Mouse (Mus musculus) spleen, adult 18-20 months (tissue): Measurements from ENCODE around the gene Ctf2.
"Not testable (repeated sequence)": the region's sequence is repeated elsewhere in the genome, so short reads cannot be mapped to it uniquely, and the experiment has no call there.

Experiments used
- DNase-seq, 2 experiments: peaks; one replicate each; pipeline ENCODE4 v3.0.0; 2022; ENCODE audit warnings: mixed read lengths in 2 of 2

The Ctf2 gene

GRCm38 (mm10) chr7:127732066-127732465 is at the start of gene Ctf2:
Gene Ctf2 (minus strand): TSS chr7:127732166.
- not testable (repeated sequence) for DNase-seq

- no peak for DNase-seq
Measured at GRCm38 (mm10) chr7:127778350-127778749, 46.4 kb upstream of the Ctf2 start.

DNA sequence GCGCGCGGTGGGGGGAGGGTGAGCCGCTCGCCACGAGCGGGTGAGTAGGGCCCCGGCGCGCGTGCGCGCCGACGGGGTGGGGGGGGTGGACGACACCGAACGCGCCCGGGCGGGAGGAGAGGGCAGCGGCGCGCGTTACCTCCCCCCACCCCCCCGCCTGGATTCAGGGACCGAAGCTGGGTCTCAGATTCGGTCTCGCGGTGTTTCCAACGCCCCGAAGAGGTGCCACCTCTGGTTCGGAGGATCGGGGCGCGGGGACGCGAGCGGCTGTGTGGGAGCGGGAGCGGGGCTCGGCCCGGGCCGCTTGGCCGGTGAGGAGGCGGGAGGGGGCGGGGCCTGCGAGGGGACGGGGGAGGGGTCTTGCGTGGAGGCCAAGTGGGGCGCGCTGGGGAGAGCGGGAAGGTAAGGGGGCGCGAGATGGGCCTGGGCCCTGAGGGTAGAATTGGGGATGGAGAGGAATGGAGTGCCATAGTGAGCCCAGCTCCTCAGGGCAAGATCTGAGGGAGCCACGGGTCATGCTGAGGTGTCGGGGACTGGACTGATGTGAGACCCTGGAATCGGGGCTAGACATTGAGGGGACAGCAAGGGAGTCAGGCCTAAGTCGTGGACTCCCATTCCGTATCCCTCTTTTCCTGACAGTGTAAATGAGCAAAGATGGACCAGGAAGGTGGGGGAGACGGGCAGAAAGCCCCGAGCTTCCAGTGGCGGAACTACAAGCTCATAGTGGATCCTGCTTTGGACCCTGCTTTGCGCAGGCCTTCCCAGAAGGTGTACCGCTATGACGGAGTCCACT is 45.7 kb upstream of the Ctf2 start:
- peak; percentile 45 to 57 for DNase-seq

- peak; percentile 92 to 95 for DNase-seq
Measured at GRCm38 (mm10) chr7:127776878-127777473, 45.0 kb upstream of the Ctf2 start.

DNA sequence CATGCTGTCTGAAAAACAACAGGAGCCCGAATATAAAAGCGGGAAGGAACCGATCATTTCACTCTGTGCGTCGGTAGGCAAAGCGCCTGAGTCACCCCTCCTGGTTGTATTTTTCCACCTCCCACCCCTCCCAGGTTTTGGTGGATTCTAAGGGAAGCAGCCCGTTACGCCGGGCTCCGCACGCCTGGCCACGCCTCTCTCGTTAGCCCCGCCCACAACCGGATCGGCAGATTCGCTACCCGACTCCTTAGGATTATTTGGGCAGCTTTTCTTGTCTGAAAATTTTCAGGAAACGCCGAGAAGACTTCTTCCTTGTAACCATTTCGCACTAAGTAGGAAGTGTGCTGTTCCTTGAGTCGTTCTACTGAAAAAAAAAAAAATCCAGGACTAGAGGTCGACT is 44.5 kb upstream of the Ctf2 start, which contains the start of gene Setd1a:
Gene Setd1a, plus strand, starts transcription at position 245 of the 400 bp plus-strand sequence.
- DNase-seq, result peak; percentile 71 to 88

- not testable (repeated sequence) for DNase-seq
Measured at GRCm38 (mm10) chr7:127775837-127776236, 43.9 kb upstream of the Ctf2 start.

DNA sequence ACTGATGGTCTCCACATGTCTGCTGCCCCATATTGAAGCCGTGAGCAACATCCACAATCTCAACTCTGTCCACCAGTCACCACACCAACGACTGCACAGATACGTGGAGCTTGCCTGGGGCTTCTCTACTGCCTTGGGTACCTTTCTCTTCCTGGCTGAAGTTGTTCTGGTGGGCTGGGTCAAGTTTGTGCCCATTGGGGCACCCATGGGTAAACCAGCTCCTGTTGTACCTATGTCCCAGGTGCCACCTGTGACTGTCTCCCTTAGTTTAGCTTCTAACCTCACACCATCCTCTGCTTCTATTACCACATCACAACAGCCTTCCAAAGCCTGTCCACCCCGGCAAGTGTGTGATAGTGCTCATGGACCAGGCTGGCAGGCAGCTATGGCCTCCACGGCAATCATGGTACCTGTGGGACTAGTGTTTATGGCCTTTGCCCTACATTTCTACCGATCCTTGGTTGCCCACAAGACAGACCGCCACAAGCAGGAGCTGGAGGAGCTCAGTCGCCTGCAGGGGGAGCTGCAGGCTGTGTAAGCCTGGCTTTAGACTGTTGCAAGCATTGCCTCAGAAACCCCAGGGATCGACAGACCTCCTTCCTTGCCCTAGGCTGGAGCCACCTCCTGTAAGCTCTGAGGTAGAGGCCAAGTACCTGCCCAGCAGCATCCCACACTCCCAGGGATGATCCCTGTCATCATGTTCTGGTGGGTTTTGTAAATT is 41.9 kb upstream of the Ctf2 start:
- DNase-seq, result peak; percentile 52 to 67

DNA sequence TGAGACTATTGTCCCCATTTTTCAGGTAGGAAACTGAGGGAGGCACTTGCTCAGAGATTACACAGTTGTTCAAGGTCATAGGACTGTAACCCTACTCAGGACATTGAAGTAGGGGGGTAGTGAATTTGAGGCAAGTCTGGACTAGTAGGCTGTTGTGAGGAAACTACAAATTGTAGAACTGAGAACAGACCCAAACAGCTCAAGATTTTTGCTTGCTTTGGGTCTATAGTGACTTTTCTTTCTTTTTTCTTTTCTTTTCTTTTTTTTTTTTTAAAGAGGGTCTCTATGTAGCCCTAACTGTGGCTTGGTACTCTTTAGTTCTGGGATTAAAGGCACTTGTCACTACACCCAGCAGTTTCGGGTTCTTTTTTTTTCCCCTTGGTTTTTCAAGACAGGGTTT is 40.6 kb upstream of the Ctf2 start:
- no peak for DNase-seq

DNA sequence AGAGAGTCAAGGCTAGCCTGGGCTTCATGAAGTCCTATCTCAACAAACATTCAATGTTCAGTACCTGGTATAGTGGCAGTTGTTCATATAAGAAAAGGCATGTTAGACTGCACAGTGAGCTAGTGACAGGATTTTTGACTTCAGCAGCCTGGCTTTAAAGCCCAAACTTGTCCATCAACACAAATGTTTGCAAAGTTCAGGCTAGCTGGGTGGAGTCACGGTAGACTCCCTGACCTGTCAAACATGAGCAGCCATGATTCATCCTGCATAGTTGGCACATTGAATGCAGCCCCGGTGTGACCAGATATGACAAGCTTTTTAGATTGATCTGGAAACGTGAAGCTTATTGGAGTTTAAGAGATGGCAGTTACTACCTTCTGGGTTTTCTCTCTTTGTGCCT is 40.1 kb upstream of the Ctf2 start:
- no peak for DNase-seq

DNA sequence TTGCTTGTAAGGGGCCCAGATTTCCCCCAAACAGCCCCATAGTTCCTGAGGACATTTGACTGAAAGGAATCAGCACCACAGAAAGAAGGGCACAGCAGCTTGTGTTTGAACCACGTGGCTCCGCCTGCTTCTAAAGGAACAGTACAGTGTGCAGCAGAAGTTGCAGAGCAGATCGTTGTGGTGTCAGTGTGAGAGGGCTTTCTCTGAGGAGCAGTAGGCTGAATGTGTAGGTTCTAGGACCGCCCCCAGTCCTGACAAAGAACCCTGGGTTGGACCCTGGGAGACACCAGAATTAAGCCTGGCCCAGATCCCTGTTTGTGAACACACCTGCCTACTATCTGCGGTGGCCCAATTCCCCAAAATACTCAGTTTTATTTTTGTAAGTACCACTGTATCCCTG is 39.3 kb upstream of the Ctf2 start:
- DNase-seq, result no peak

DNA sequence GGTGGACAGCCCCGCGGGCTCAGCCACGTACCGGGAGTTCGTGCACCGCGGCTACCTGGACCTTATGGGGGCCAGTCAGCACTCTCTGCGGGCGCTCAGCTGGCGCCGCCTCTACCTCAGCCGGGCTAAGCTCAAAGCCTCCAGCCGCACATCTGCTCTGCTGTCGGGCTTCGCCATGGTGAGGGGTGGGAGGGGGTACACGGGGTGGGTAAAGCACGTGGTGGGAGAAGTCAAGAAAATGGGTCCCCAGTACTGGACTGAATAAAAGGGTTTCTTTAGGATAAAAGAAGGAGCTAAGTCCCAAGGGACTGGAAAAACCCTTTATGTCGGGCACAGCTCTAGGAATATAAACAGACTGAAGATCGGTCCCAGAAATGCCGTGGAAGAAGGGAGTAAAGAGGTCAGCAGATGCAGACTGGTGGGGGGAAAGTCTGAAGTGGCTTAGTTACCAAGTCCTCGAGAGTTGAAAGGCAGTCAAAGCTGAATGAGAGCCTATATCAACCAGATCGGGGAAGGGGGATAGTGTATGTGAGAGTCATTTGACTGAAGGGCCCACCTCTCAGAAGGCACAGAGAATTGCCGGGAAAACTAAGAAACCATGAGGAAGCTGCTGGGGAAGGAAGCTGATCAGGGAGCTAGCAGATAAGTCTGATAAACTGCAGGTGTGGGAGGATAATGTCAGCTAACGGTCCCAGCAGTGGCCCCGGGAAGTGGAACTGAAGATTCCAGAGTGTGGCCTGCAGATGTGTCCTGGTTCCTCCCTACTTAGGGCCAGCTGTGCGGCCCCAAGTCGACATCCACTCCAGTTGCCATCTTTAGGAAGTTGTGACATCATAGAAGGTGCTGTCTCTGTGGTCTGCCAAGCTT is 38.3 kb upstream of the Ctf2 start:
- DNase-seq, result no peak

DNA sequence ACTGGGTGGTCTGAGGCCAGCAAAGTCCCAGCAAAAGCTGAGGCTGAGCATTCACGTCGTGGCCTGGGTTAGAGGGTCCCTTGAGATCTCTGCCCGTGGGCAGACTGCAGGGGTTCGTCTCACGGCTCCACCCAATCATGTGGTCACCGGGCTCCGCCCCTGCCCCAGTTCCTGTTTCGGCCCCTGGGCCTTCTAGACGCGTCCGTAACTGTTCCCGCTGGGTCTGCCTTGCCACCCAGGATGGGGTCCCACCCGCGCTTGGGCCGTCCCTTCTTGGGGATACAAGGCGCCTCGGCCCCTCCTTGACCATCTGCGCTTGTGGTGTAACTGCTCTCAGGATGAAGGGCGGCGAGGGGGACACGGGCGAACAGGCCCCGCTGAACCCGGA is 37.7 kb upstream of the Ctf2 start, which contains the start of gene Orai3:
Gene Orai3, plus strand, starts transcription at position 165 of the 388 bp plus-strand sequence.
- peak; percentile 81 to 91 for DNase-seq

- DNase-seq, result peak; percentile 51 to 62
Measured at GRCm38 (mm10) chr7:127768997-127769593, 37.1 kb upstream of the Ctf2 start.

DNA sequence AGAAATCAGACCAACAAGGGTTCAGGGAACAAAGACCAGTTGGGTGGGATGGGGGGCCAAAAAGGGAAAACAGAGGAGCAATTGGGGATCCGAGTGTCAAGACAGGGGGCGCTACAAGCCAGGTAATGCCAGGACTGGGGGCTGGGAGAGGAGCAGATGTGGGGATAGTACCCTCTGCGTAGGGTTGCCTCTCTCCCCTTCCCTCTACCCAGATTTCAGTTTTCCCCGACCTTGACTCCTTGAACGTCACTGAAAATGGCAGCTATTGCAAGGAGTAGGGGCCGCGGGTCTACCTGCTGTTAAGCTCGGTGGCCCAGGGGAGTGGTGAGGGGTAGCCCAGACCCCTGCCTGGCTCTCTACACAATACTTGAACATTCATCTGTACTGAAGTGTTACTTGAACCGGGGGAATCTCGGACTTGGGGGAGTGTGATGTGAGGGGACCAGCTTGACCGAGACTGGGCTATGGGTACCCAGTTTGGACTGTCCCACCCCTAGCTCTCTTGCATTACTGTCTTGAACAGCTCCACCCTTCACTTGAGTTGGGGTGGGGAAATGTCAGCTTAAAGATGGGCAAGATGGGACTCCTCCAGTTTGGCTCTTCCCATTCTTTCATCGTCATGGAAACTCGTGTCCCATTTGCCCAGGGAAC is 36.5 kb upstream of the Ctf2 start:
- no peak for DNase-seq

DNA sequence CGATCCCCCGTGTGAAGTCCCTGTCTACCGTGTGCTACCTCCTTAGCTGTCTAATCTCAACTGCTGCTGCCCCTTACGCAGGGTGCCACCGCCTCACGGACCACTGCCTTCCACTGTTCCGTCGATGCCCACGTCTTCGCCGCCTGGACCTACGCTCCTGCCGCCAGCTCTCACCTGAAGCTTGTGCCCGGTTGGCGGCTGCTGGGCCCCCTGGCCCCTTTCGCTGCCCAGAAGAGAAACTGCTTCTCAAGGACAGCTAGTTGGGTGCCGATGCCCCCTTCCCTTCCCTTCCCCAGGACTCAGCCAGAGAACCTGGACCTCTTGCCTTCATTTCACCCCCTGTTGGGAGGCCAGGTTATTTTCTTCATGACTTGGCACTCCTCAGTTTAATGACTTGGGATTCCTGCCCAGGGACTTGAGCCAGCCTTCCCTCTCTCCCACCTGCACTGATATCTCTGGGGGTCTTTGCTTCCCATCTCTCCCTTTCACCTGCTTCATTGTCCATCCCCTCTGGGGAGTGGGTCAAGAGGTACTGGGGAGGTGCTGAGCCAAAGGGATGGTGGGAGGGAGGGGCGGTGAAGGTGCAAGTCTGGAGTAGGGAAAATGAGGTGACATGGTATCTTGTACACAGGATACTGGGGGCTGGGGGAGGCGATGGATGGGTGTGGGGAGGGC is 35.8 kb upstream of the Ctf2 start:
- no peak for DNase-seq

DNA sequence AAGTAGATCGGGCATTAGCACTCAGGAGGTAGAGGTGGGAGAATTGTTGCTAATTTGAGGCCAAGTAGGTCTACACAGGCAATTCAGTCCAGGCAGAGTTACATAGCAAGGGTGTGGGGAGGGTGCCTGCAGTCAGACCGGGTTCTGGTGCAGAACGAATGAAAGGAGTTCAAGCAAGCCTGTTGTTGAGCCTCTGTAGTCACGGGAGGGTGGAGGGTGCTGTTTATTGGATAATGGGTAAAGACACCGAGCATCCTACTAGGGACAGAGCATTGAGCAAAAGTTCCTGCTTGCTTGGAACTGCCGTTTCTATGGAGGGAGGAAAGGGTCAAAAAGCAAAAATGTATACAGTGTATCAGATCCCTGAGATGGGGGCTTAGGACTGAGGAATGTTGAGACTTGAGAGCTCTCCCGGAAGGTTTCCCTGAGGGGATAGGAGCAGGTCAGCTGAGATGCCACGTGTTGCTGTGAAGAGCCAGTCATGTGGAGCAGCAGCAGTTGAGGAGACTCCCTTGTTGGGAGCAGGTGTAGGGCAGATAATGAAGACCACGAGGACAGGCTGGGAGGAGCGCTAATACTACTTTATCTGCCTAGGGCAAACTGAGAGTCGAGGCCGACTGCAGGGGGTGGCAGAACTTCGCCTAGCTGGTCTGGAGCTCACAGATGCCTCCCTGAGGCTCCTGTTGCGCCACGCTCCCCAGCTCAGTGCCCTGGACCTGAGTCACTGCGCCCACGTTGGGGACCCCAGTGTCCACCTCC is 35.1 kb upstream of the Ctf2 start:
- no peak for DNase-seq

DNA sequence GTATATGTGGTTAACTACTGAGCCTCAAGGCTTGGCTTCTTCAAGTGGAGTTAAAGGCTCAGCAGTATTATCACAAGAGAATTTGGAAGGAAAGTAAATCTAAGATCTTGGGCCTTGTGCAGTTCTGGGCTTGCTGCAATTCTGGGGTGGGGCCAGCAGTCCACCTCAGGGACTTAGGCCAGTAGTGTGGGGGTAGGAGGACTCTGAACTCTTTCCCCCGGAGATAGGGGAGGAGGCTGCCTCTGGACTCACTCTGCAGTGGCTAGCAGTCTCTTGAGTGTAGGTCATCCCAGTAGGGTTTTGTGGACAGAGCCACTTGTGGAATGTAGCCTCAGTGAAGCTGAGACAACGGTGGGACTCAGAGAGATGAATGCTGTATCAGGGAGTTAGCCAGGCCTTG is 33.8 kb upstream of the Ctf2 start:
- DNase-seq, result no peak

DNA sequence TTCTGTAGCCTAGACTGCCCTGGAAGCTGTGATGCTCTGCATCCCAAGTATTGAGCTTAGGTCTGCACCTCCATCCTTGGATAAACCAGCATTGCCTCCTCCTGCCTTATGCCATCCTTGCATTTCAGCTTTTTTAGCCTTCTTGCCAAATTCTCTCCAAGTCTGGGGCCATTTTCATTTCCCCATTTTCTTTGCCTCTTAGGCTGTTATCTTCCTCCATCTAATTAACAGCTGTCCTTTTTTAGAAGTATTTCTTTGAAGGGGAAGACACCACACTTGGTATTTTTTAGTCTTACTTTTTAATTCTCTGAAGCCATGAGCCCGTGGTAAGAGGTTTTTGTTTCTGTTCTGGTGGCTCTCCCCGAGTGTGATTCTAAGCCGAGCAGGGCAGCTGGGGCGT is 31.7 kb upstream of the Ctf2 start:
- no peak for DNase-seq

- peak; percentile 38 to 73 for DNase-seq
Measured at GRCm38 (mm10) chr7:127761026-127761425, 29.1 kb upstream of the Ctf2 start.

- DNase-seq, result no peak
Measured at GRCm38 (mm10) chr7:127760478-127760877, 28.5 kb upstream of the Ctf2 start.
